Mouse (Mus musculus) neural tube, embryonic 13.5 days (tissue): ENCODE results near the gene Tmem123. TPM values are rescaled to one million over a fixed set of nuclear protein-coding genes. Genes with fewer than 3 reads are reported as not detected.

Source experiments
- ATAC-seq: fragments of 200-750 bp; cut with Nextera tagmentation; 2 replicates; pipeline ENCODE4 v1.8.0; 2017; ENCODE audit warnings: low read depth, mild to moderate bottlenecking, moderate TSS enrichment, moderate library complexity
- H3K27ac ChIP-seq: fragments of 300-500 bp; sonication (generic); replicated peaks from 2 replicates; pipeline ENCODE4 v1.5.1; 2015; ENCODE audit warnings: moderate library complexity, mild to moderate bottlenecking, inconsistent platforms
- H3K27me3 ChIP-seq: fragments of 300-500 bp; sonication (generic); 2 replicates; pipeline ENCODE4 v1.6.1; 2015; ENCODE audit warnings: mild to moderate bottlenecking, inconsistent platforms
- H3K36me3 ChIP-seq: fragments of 300-500 bp; sonication (generic); 2 replicates; pipeline ENCODE4 v1.6.1; 2015; ENCODE audit warnings: mild to moderate bottlenecking, inconsistent platforms
- H3K4me1 ChIP-seq: fragments of 300-500 bp; sonication (generic); replicated peaks from 2 replicates; pipeline ENCODE4 v1.6.1; 2015; ENCODE audit warnings: inconsistent platforms
- H3K4me2 ChIP-seq: fragments of 300-500 bp; sonication (generic); 2 replicates; pipeline ENCODE4 v1.6.1; 2015; ENCODE audit warnings: inconsistent platforms, mild to moderate bottlenecking, moderate library complexity
- H3K4me3 ChIP-seq: fragments of 300-500 bp; sonication (generic); 2 replicates; pipeline ENCODE4 v1.5.1; 2015; ENCODE audit warnings: mild to moderate bottlenecking, inconsistent platforms
- H3K9ac ChIP-seq: fragments of 300-500 bp; sonication (generic); 2 replicates; pipeline ENCODE4 v1.6.1; 2015; ENCODE audit warnings: moderate library complexity, mild to moderate bottlenecking, inconsistent platforms
- H3K9me3 ChIP-seq: fragments of 300-500 bp; sonication (generic); 2 replicates; pipeline ENCODE4 v1.6.1; 2016; ENCODE audit warnings: inconsistent platforms
- WGBS: fragments of 180-500 bp; shearing (Covaris S2); methylation state at CpG from one replicate; pipeline ENCODE4 v1.1.7; 2015; 5-methylcytosine and 5-hydroxymethylcytosine counted together
- polyA plus RNA-seq: library from polyadenylated mRNA; unstranded; fragments of >200 nt; fragmentation: Nextera tagmentation; extraction: Ambion mirVana; gene quantifications from 2 replicates; pipeline ENCODE4 v1.2.1, GENCODE M21; 2015

Tmem123 gene
- polyA plus RNA-seq, 1 experiment from 2014 or later: 30.4 TPM

- ATAC-seq: no peak
- Histone ChIP-seq H3K36me3 (peaks cover 7% of the 10 kb centered on the region; the same call in 1 of the 2 replicates), H3K4me2 (no peak overlapping the region), H3K4me1 (no peaks in the 10 kb centered on the region), H3K27me3 (no peaks in the 10 kb centered on the region), H3K27ac (no peak overlapping the region), H3K4me3 (no peak overlapping the region), H3K9me3 (no peaks in the 10 kb centered on the region), H3K9ac (no peak overlapping the region)
- WGBS: 100% methylated on average over 1 of the region's 1 CpGs
Measured at GRCm38 (mm10) chr9:7777652-7778051, 13.8 kb downstream of the Tmem123 start.

- Histone ChIP-seq H3K27ac (no peak overlapping the region), H3K9ac (no peak overlapping the region), H3K4me3 (no peak overlapping the region), H3K4me1 (no peaks in the 10 kb centered on the region), H3K36me3 (peaks cover 6% of the 10 kb centered on the region; the same call in 1 of the 2 replicates), H3K4me2 (no peak overlapping the region), H3K27me3 (no peaks in the 10 kb centered on the region), H3K9me3 (no peaks in the 10 kb centered on the region)
- WGBS: 81% methylated on average over 7 of the region's 7 CpGs
- no peak for ATAC-seq
Measured at GRCm38 (mm10) chr9:7778771-7779170, 14.9 kb downstream of the Tmem123 start.

GRCm38 (mm10) chr9:7779786-7780185 is 15.9 kb downstream of the Tmem123 start:
- no peak overlapping the region for H3K9ac ChIP-seq
- no peak overlapping the region for H3K4me2 ChIP-seq
- no peaks in the 10 kb centered on the region for H3K4me1 ChIP-seq
- no peak overlapping the region for H3K4me3 ChIP-seq
- H3K9me3 ChIP-seq: no peaks in the 10 kb centered on the region
- no peaks in the 10 kb centered on the region for H3K27me3 ChIP-seq
- ATAC-seq: no peak
- H3K27ac ChIP-seq: no peak overlapping the region
- 0 out of 2 replicates have a peak, but pooled peaks cover 3% of the 10 kb centered on the region for H3K36me3 ChIP-seq
- WGBS: 97% methylated on average over 4 of the region's 4 CpGs

GRCm38 (mm10) chr9:7780250-7781150 is 16.7 kb downstream of the Tmem123 start:
- ATAC-seq: no peak
- H3K36me3 ChIP-seq: 0 out of 2 replicates have a peak, but pooled peaks cover 3% of the 10 kb centered on the region
- no peak overlapping the region for H3K4me2 ChIP-seq
- 94% methylated on average over 8 of the region's 8 CpGs for WGBS
- H3K4me1 ChIP-seq: no peaks in the 10 kb centered on the region
- H3K27ac ChIP-seq: no peak overlapping the region
- no peaks in the 10 kb centered on the region for H3K9me3 ChIP-seq
- no peak overlapping the region for H3K9ac ChIP-seq
- H3K4me3 ChIP-seq: no peak overlapping the region
- H3K27me3 ChIP-seq: no peaks in the 10 kb centered on the region

GRCm38 (mm10) chr9:7783823-7784614 is 20.2 kb downstream of the Tmem123 start:
- no peak for ATAC-seq
- H3K27ac ChIP-seq: no peak overlapping the region
- WGBS: 82% methylated on average over 15 of the region's 15 CpGs

GRCm38 (mm10) chr9:7784615-7785012 is 20.8 kb downstream of the Tmem123 start:
- 56% methylated on average over 1 of the region's 1 CpGs for WGBS
- Histone ChIP-seq H3K27ac (no peak overlapping the region), H3K4me1 (no peaks in the 10 kb centered on the region), H3K36me3 (0 out of 2 replicates have a peak, but pooled peaks cover 3% of the 10 kb centered on the region), H3K4me2 (no peak overlapping the region), H3K9me3 (no peaks in the 10 kb centered on the region), H3K9ac (no peak overlapping the region), H3K27me3 (no peaks in the 10 kb centered on the region), H3K4me3 (no peak overlapping the region)
- ATAC-seq: 0 out of 2 replicates have a peak, but pooled peaks have one; percentile 32

More at GRCm38 (mm10) chr9:7783823-7784614, 20.2 kb downstream of the Tmem123 start:
- Histone ChIP-seq H3K9me3 (no peaks in the 10 kb centered on the region), H3K36me3 (0 out of 2 replicates have a peak, but pooled peaks cover 3% of the 10 kb centered on the region), H3K9ac (no peak overlapping the region), H3K4me3 (no peak overlapping the region), H3K27me3 (no peaks in the 10 kb centered on the region), H3K4me1 (no peaks in the 10 kb centered on the region), H3K4me2 (no peak overlapping the region)

GRCm38 (mm10) chr9:7785396-7785795 is 21.6 kb downstream of the Tmem123 start:
- H3K27me3 ChIP-seq: no peaks in the 10 kb centered on the region
- peaks cover 3% of the 10 kb centered on the region; the same call in 1 of the 2 replicates for H3K36me3 ChIP-seq
- H3K9me3 ChIP-seq: no peaks in the 10 kb centered on the region
- no peak overlapping the region for H3K27ac ChIP-seq
- H3K4me2 ChIP-seq: no peak overlapping the region
- no peak overlapping the region for H3K4me3 ChIP-seq
- H3K9ac ChIP-seq: no peak overlapping the region
- 86% methylated on average over 3 of the region's 3 CpGs for WGBS
- H3K4me1 ChIP-seq: no peaks in the 10 kb centered on the region
- no peak for ATAC-seq

GRCm38 (mm10) chr9:7786086-7786485 is 22.2 kb downstream of the Tmem123 start:
- Histone ChIP-seq H3K4me2 (no peak overlapping the region), H3K4me3 (no peak overlapping the region), H3K27ac (no peak overlapping the region), H3K9ac (no peak overlapping the region), H3K36me3 (peaks cover 4% of the 10 kb centered on the region; the same call in 1 of the 2 replicates), H3K4me1 (no peaks in the 10 kb centered on the region), H3K27me3 (no peaks in the 10 kb centered on the region), H3K9me3 (no peaks in the 10 kb centered on the region)
- 95% methylated on average over 7 of the region's 7 CpGs for WGBS
- ATAC-seq: no peak

GRCm38 (mm10) chr9:7788411-7788810 is 24.6 kb downstream of the Tmem123 start:
- H3K27me3 ChIP-seq: no peaks in the 10 kb centered on the region
- no peak overlapping the region for H3K27ac ChIP-seq
- no peak overlapping the region for H3K4me3 ChIP-seq
- no peak for ATAC-seq
- H3K4me2 ChIP-seq: no peak overlapping the region
- H3K9me3 ChIP-seq: no peaks in the 10 kb centered on the region
- WGBS: 87% methylated on average over 6 of the region's 6 CpGs
- H3K36me3 ChIP-seq: peaks cover 12% of the 10 kb centered on the region; the same call in 1 of the 2 replicates
- H3K4me1 ChIP-seq: no peaks in the 10 kb centered on the region
- no peak overlapping the region for H3K9ac ChIP-seq

- Histone ChIP-seq H3K27ac (no peak overlapping the region), H3K4me2 (no peak overlapping the region), H3K4me3 (no peak overlapping the region), H3K9ac (no peak overlapping the region), H3K9me3 (no peaks in the 10 kb centered on the region), H3K36me3 (peaks cover 16% of the 10 kb centered on the region), H3K4me1 (no peaks in the 10 kb centered on the region), H3K27me3 (no peaks in the 10 kb centered on the region)
- ATAC-seq: no peak
- 91% methylated on average over 8 of the region's 8 CpGs for WGBS
Measured at GRCm38 (mm10) chr9:7789764-7790575, 26.1 kb downstream of the Tmem123 start.

- WGBS: 94% methylated on average over 11 of the region's 11 CpGs
- Histone ChIP-seq H3K27me3 (no peaks in the 10 kb centered on the region), H3K4me2 (no peak overlapping the region), H3K4me1 (no peaks in the 10 kb centered on the region), H3K27ac (no peak overlapping the region), H3K9me3 (no peaks in the 10 kb centered on the region), H3K36me3 (peaks cover 16% of the 10 kb centered on the region), H3K4me3 (no peak overlapping the region), H3K9ac (no peak overlapping the region)
- no peak for ATAC-seq
Measured at GRCm38 (mm10) chr9:7790580-7791084, 26.8 kb downstream of the Tmem123 start.
